Mouse (Mus musculus) liver, embryonic 14.5 days (tissue): Measurements from ENCODE around the gene Mfap4. TPM values are rescaled to one million over a fixed set of nuclear protein-coding genes. Genes with fewer than 3 reads are reported as not detected.

Experiments used
- ATAC-seq: fragments of 200-750 bp; cut with Nextera tagmentation; 2 replicates; pipeline ENCODE4 v1.8.0; 2017; ENCODE audit warnings: moderate number of reproducible peaks, mild to moderate bottlenecking, moderate library complexity; ENCODE audit not compliant: insufficient read depth
- DNase-seq, 3 experiments: peaks; one replicate each; pipeline ENCODE4 v3.0.0-alpha.2; 2012 to 2013; ENCODE audit warnings: low read depth in 3 of 3, low spot score in 3 of 3
- H3K27ac ChIP-seq: fragments of 300-500 bp; sonication (generic); 2 replicates; pipeline ENCODE4 v1.5.1; 2014; ENCODE audit warnings: moderate library complexity, mild to moderate bottlenecking, control low read depth, inconsistent platforms
- H3K27me3 ChIP-seq: fragments of 300-500 bp; sonication (generic); 2 replicates; pipeline ENCODE4 v1.6.1; 2014; ENCODE audit warnings: mild to moderate bottlenecking, low read length, moderate library complexity; ENCODE audit not compliant: control insufficient read depth, insufficient read depth
- H3K36me3 ChIP-seq: fragments of 300-500 bp; sonication (generic); replicated peaks from 2 replicates; pipeline ENCODE4 v1.6.1; 2014; ENCODE audit warnings: low read depth; ENCODE audit not compliant: control insufficient read depth, insufficient read depth
- H3K4me1 ChIP-seq, 2 experiments: fragments of 200-500 bp in 1 of 2; fragments of 300-500 bp in 1 of 2; sonication (generic) in 1 of 2; replicated peaks; 2 replicates each; pipeline ENCODE4 v1.6.1; 2012 to 2014; ENCODE audit warnings: antibody characterized with exemption in 1 of 2, inconsistent platforms in 1 of 2, low read length in 1 of 2; ENCODE audit not compliant: control insufficient read depth in 2 of 2, insufficient read depth in 2 of 2
- H3K4me2 ChIP-seq: fragments of 300-500 bp; sonication (generic); 2 replicates; pipeline ENCODE4 v1.6.1; 2014; ENCODE audit warnings: low read depth, mild to moderate bottlenecking, control low read depth, moderate library complexity
- H3K4me3 ChIP-seq, 2 experiments: fragments of 200-500 bp in 1 of 2; fragments of 300-500 bp in 1 of 2; sonication (generic) in 1 of 2; 2 replicates each; pipeline ENCODE4 v1.5.1; 2012 to 2014; ENCODE audit warnings: low read depth in 2 of 2, low read length in 2 of 2, mild to moderate bottlenecking in 2 of 2, control low read depth in 1 of 2, inconsistent platforms in 1 of 2, moderate library complexity in 1 of 2; ENCODE audit not compliant: insufficient read depth in 1 of 2
- H3K9ac ChIP-seq: fragments of 300-500 bp; sonication (generic); replicated peaks from 2 replicates; pipeline ENCODE4 v1.6.1; 2014; ENCODE audit warnings: mild to moderate bottlenecking, control low read depth, moderate library complexity
- H3K9me3 ChIP-seq: fragments of 300-500 bp; sonication (generic); 2 replicates; pipeline ENCODE4 v1.6.1; 2016; ENCODE audit warnings: low read length, mixed read lengths; ENCODE audit not compliant: control insufficient read depth
- CTCF ChIP-seq: IDR thresholded peaks from 2 replicates; pipeline ENCODE4 v1.5.1; 2016; ENCODE audit warnings: antibody characterized with exemption, low read depth, control low read depth
- EP300 ChIP-seq: IDR thresholded peaks from 2 replicates; pipeline ENCODE4 v1.6.1; 2016; ENCODE audit warnings: antibody characterized with exemption, low read depth
- WGBS: fragments of 180-500 bp; shearing (Covaris S2); extraction: QIAGEN DNeasy Blood & Tissue Kit; methylation state at CpG from one replicate; pipeline ENCODE4 v1.1.7; 2014; ENCODE audit not compliant: insufficient replicate concordance; 5-methylcytosine and 5-hydroxymethylcytosine counted together
- polyA plus RNA-seq, 2 experiments: library from polyadenylated mRNA; depleted of rRNA in 1 of 2; stranded (reverse) in 1 of 2; unstranded in 1 of 2; fragments of >200 nt; fragmentation: Nextera tagmentation in 1 of 2; extraction: Ambion mirVana in 1 of 2; gene quantifications; 2 replicates each; pipeline versions ENCODE4 v1.2.1 to v1.2.3; 2012 to 2014

Mfap4 gene
- polyA plus RNA-seq, 2 experiments = 4.3 to 6.1 TPM

GRCm38 (mm10) chr11:61533571-61533970 lies 48.3 kb downstream of the Mfap4 start:
- no peaks in the 10 kb centered on the region for H3K36me3 ChIP-seq
- H3K4me3 ChIP-seq = no peak overlapping the region
- no peak for DNase-seq
- WGBS = 33% methylated on average over 5 of the region's 5 CpGs
- no peak overlapping the region for H3K27ac ChIP-seq
- no peak for TF ChIP-seq EP300
- TF ChIP-seq CTCF = no peak
- H3K4me2 ChIP-seq = no peak overlapping the region
- H3K9me3 ChIP-seq = no peaks in the 10 kb centered on the region
- H3K4me1 ChIP-seq = no peaks in the 10 kb centered on the region
- ATAC-seq = no peak
- H3K9ac ChIP-seq = no peak overlapping the region
- H3K27me3 ChIP-seq = no peaks in the 10 kb centered on the region

- Histone ChIP-seq H3K4me3 (no peak overlapping the region), H3K27me3 (no peaks in the 10 kb centered on the region), H3K27ac (no peak overlapping the region), H3K36me3 (no peaks in the 10 kb centered on the region), H3K9ac (no peak overlapping the region), H3K9me3 (no peaks in the 10 kb centered on the region), H3K4me2 (no peak overlapping the region), H3K4me1 (no peaks in the 10 kb centered on the region)
- ATAC-seq (no peak), DNase-seq (no peak)
- no peak for TF ChIP-seq EP300
- no peak for TF ChIP-seq CTCF
- 39% methylated on average over 1 of the region's 1 CpGs for WGBS
Measured at GRCm38 (mm10) chr11:61535530-61535929, 50.3 kb downstream of the Mfap4 start.

GRCm38 (mm10) chr11:61536952-61537351 lies 51.7 kb downstream of the Mfap4 start:
- H3K27me3 ChIP-seq = no peaks in the 10 kb centered on the region
- H3K4me2 ChIP-seq = no peak overlapping the region
- H3K9ac ChIP-seq = no peak overlapping the region
- no peak overlapping the region for H3K4me3 ChIP-seq
- DNase-seq (no peak), ATAC-seq (no peak)
- H3K4me1 ChIP-seq = no peaks in the 10 kb centered on the region
- no peak overlapping the region for H3K27ac ChIP-seq
- 26% methylated on average over 3 of the region's 3 CpGs for WGBS
- TF ChIP-seq CTCF = no peak
- TF ChIP-seq EP300 = no peak
- no peaks in the 10 kb centered on the region for H3K36me3 ChIP-seq
- H3K9me3 ChIP-seq = no peaks in the 10 kb centered on the region

- no peak overlapping the region for H3K4me2 ChIP-seq
- no peak overlapping the region for H3K4me3 ChIP-seq
- H3K27ac ChIP-seq = no peak overlapping the region
- H3K4me1 ChIP-seq = no peaks in the 10 kb centered on the region
- DNase-seq (no peak), ATAC-seq (no peak)
- no peaks in the 10 kb centered on the region for H3K9me3 ChIP-seq
- TF ChIP-seq CTCF (no peak), EP300 (no peak)
- 70% methylated on average over 3 of the region's 3 CpGs for whole genome bisulfite sequencing
- H3K27me3 ChIP-seq = no peaks in the 10 kb centered on the region
- H3K9ac ChIP-seq = no peak overlapping the region
- no peaks in the 10 kb centered on the region for H3K36me3 ChIP-seq
Measured at GRCm38 (mm10) chr11:61537362-61537761, 52.1 kb downstream of the Mfap4 start.

Other genes starting within 250 kb of the Mfap4 start
- 19.0 and 22.9 TPM in 2 replicates for gene Aldh3a2, start 218.0 kb upstream of the Mfap4 start, polyA plus RNA-seq (2012; rRNA removed)
- 28.0 and 30.2 TPM in 2 replicates for gene Aldh3a2, start 218.0 kb upstream of the Mfap4 start, polyA plus RNA-seq (2014; fragmentation: Nextera tagmentation; extraction: Ambion mirVana)
- gene Slc47a2, start 142.6 kb upstream of the Mfap4 start, polyA plus RNA-seq (2012; rRNA removed) = 0.12 and 0.21 TPM in 2 replicates
- 0.10 TPM in 1 of 2 replicates, not detected in the other for gene Slc47a2, start 142.6 kb upstream of the Mfap4 start, polyA plus RNA-seq (2014; fragmentation: Nextera tagmentation; extraction: Ambion mirVana)
- gene Slc47a1, start 107.1 kb upstream of the Mfap4 start, polyA plus RNA-seq (2012; rRNA removed) = 5.8 and 6.2 TPM in 2 replicates
- gene Slc47a1, start 107.1 kb upstream of the Mfap4 start, polyA plus RNA-seq (2014; fragmentation: Nextera tagmentation; extraction: Ambion mirVana) = 7.5 and 8.6 TPM in 2 replicates
- gene Rnf112, start 31.3 kb upstream of the Mfap4 start, polyA plus RNA-seq (2012; rRNA removed) = 0.04 and 0.17 TPM in 2 replicates
- gene Rnf112, start 31.3 kb upstream of the Mfap4 start, polyA plus RNA-seq (2014; fragmentation: Nextera tagmentation; extraction: Ambion mirVana) = not detected in 2 replicates
- 6.4 and 6.9 TPM in 2 replicates for gene Mapk7, start 9.0 kb downstream of the Mfap4 start, polyA plus RNA-seq (2012; rRNA removed)
- gene Mapk7, start 9.0 kb downstream of the Mfap4 start, polyA plus RNA-seq (2014; fragmentation: Nextera tagmentation; extraction: Ambion mirVana) = 4.8 TPM in 2 replicates
- 2.2 and 3.0 TPM in 2 replicates for gene B9d1, start 19.7 kb downstream of the Mfap4 start, polyA plus RNA-seq (2012; rRNA removed)
- gene B9d1, start 19.7 kb downstream of the Mfap4 start, polyA plus RNA-seq (2014; fragmentation: Nextera tagmentation; extraction: Ambion mirVana) = 1.8 and 2.3 TPM in 2 replicates
- 1.7 and 1.9 TPM in 2 replicates for gene Epn2, start 94.3 kb downstream of the Mfap4 start, polyA plus RNA-seq (2012; rRNA removed)
- 1.3 and 1.7 TPM in 2 replicates for gene Epn2, start 94.3 kb downstream of the Mfap4 start, polyA plus RNA-seq (2014; fragmentation: Nextera tagmentation; extraction: Ambion mirVana)
- 2.1 and 2.2 TPM in 2 replicates for gene Grap, start 167.8 kb downstream of the Mfap4 start, polyA plus RNA-seq (2012; rRNA removed)
- 1.6 and 1.9 TPM in 2 replicates for gene Grap, start 167.8 kb downstream of the Mfap4 start, polyA plus RNA-seq (2014; fragmentation: Nextera tagmentation; extraction: Ambion mirVana)
- 3.9 and 4.4 TPM in 2 replicates for gene Fam83g, start 198.7 kb downstream of the Mfap4 start, polyA plus RNA-seq (2012; rRNA removed)
- 4.4 and 5.4 TPM in 2 replicates for gene Fam83g, start 198.7 kb downstream of the Mfap4 start, polyA plus RNA-seq (2014; fragmentation: Nextera tagmentation; extraction: Ambion mirVana)
- gene Slc5a10, start 235.4 kb downstream of the Mfap4 start, polyA plus RNA-seq (2012; rRNA removed) = not detected in 2 replicates
- gene Slc5a10, start 235.4 kb downstream of the Mfap4 start, polyA plus RNA-seq (2014; fragmentation: Nextera tagmentation; extraction: Ambion mirVana) = not detected in 2 replicates